Mouse (Mus musculus) heart, embryonic 12.5 days (tissue): Measurements from ENCODE around the gene Tcf7l2. TPM values are rescaled to one million over a fixed set of nuclear protein-coding genes. Genes with fewer than 3 reads are reported as not detected.
A peak's percentile ranks its signal among the peaks of the same experiment; 100 is the strongest.

ENCODE experiments used
- ATAC-seq: fragments of 200-750 bp; cut with Nextera tagmentation; 2 replicates; pipeline ENCODE4 v1.8.0; 2017; ENCODE audit warnings: moderate TSS enrichment, moderate library complexity; ENCODE audit not compliant: insufficient number of reproducible peaks, low FRiP score
- H3K27ac ChIP-seq: fragments of 300-500 bp; sonication (generic); 2 replicates; pipeline ENCODE4 v1.5.1; 2016; ENCODE audit warnings: mild to moderate bottlenecking, moderate library complexity; ENCODE audit not compliant: poor library complexity, severe bottlenecking
- H3K27me3 ChIP-seq: fragments of 300-500 bp; sonication (generic); replicated peaks from 2 replicates; pipeline ENCODE4 v1.6.1; 2016; ENCODE audit warnings: mild to moderate bottlenecking, moderate library complexity
- H3K36me3 ChIP-seq: fragments of 300-500 bp; sonication (generic); 2 replicates; pipeline ENCODE4 v1.6.1; 2016; ENCODE audit warnings: mild to moderate bottlenecking, moderate library complexity
- H3K4me1 ChIP-seq: fragments of 300-500 bp; sonication (generic); replicated peaks from 2 replicates; pipeline ENCODE4 v1.6.1; 2016; ENCODE audit warnings: mild to moderate bottlenecking
- H3K4me2 ChIP-seq: fragments of 300-500 bp; sonication (generic); 2 replicates; pipeline ENCODE4 v1.6.1; 2016; ENCODE audit warnings: mild to moderate bottlenecking, moderate library complexity
- H3K4me3 ChIP-seq: fragments of 300-500 bp; sonication (generic); 2 replicates; pipeline ENCODE4 v1.5.1; 2016; ENCODE audit warnings: mild to moderate bottlenecking
- H3K9ac ChIP-seq: fragments of 300-500 bp; sonication (generic); 2 replicates; pipeline ENCODE4 v1.6.1; 2016; ENCODE audit warnings: mild to moderate bottlenecking, moderate library complexity
- H3K9me3 ChIP-seq: fragments of 300-500 bp; sonication (generic); replicated peaks from 2 replicates; pipeline ENCODE4 v1.6.1; 2016; ENCODE audit warnings: mild to moderate bottlenecking, moderate library complexity
- WGBS: fragments of 180-500 bp; shearing (Covaris S2); methylation state at CpG from one replicate; pipeline ENCODE4 v1.1.7; 2016; 5-methylcytosine and 5-hydroxymethylcytosine counted together
- polyA plus RNA-seq: library from polyadenylated mRNA; unstranded; fragments of >200 nt; fragmentation: Nextera tagmentation; extraction: Ambion mirVana; gene quantifications from 2 replicates; pipeline ENCODE4 v1.2.1, GENCODE M21; 2016

Gene Tcf7l2
- polyA plus RNA-seq, 1 experiment from 2014 or later = 59.7 TPM

DNA sequence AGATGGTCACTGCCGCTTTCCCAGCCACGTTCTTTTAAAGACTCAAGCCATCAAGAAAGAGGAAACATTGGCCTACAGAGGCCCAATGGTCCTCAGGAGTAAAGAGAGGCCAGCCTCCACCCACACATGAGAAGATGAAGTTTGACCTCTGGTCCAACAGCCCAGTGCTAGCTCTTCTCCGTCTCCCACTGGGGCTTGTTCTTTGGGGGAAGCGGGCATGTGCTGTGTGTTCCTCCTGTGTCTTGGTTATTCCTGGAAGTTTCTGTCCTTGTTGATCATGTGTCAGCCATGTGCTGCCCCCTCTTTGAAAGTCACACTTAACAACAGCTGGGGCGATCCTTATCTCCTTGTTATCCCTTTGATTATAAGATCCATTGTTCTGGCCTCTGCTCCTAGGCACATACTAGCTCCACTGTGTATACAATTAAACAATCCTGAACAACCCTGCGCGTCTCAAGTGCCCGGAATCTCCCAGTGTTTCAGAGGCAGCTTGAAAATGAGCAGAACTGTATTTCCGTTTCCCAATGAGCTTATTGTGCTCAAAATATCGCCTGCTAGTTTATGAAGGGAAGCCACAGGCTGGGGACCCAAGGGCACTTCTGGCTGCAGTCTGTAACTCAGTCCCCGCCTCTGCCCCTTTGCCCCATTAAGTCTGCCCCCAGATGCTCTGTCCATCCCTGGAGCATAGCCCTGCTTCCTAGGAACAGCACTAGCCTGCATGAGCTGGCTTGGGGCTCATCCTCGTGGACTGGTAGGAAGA, 65.0 kb downstream of the Tcf7l2 start:
- Histone ChIP-seq H3K27ac (peak overlapping the region; percentile 25; the same call in 1 of the 2 replicates), H3K27me3 (no peaks in the 10 kb centered on the region), H3K9ac (no peak overlapping the region), H3K4me3 (no peak overlapping the region), H3K4me2 (no peak overlapping the region), H3K4me1 (peaks cover 35% of the 10 kb centered on the region), H3K36me3 (0 out of 2 replicates have a peak, but pooled peaks cover 3% of the 10 kb centered on the region), H3K9me3 (no peaks in the 10 kb centered on the region)
- ATAC-seq = no peak
- WGBS = 47% methylated on average over 12 of the region's 12 CpGs

DNA sequence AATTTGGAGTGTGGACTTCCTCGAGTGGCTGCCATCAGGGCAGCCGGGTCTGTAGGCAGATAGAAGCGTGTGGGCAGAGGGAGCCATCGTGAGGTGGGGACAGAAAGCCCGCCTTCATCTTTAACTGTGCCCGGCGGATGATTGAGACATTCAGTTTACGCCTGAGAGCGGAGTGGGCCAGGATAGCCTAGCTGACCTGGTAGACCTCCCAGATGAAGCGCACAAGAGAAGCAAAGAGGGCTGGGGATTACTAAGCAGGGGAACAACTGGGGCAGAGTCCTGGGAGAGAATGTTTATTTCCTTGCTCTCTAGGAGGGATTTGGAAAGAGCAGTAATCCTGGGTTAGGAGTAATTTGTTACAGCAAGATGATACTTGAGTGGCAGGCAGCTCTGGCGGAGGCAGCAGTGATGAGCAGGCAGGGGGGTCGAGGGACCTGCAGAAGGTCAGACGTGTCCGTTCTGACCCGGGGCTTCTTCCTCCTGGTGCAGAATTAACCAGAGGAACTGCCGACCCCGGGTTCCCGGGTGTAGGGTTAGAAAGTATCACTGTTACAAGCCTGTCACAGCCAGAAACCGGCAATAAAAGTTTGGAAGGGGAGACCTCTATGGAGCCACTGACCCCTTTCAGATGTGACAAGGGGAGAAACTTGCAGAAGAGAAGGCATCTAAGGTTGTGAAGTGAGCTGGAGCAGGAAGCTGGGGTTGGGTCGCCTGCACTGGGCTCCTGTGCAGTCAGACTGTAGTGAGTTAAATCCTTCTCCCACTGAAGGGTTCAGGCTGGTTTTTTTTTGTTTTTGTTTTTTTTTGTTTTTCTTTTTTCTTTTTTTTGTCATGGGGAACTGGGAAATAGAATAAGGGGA, 65.8 kb downstream of the Tcf7l2 start:
- Histone ChIP-seq H3K4me2 (no peak overlapping the region), H3K27me3 (no peaks in the 10 kb centered on the region), H3K4me1 (peaks cover 27% of the 10 kb centered on the region), H3K9me3 (no peaks in the 10 kb centered on the region), H3K4me3 (no peak overlapping the region), H3K27ac (peak overlapping the region; percentile 25; the same call in 1 of the 2 replicates), H3K36me3 (0 out of 2 replicates have a peak, but pooled peaks cover 3% of the 10 kb centered on the region), H3K9ac (no peak overlapping the region)
- 43% methylated on average over 20 of the region's 20 CpGs for WGBS
- no peak for ATAC-seq

DNA sequence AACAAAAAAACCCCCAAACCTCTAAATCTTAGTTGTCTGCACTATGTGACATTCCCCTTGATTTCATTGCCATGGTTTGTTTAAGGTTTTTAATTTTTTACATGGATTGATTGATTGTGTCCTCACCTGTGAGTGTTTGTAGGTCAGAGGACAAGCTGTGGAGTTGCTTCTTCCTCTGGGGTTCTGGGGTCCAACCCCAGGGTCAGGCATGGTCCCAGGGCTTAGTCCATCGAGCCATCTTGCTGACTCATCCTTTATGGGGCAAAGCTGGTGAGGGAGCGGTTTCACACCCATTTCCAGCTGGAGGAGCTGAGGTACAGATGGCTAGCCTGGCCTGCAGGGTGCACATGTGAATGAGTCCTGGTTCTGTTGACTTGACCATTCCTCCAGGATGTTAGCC, 66.7 kb downstream of the Tcf7l2 start:
- no peaks in the 10 kb centered on the region for H3K9me3 ChIP-seq
- H3K27ac ChIP-seq = no peak overlapping the region
- ATAC-seq = no peak
- no peak overlapping the region for H3K9ac ChIP-seq
- H3K4me2 ChIP-seq = no peak overlapping the region
- H3K36me3 ChIP-seq = 0 out of 2 replicates have a peak, but pooled peaks cover 3% of the 10 kb centered on the region
- no peaks in the 10 kb centered on the region for H3K27me3 ChIP-seq
- H3K4me3 ChIP-seq = no peak overlapping the region
- peaks cover 25% of the 10 kb centered on the region for H3K4me1 ChIP-seq
- WGBS = 76% methylated on average over 2 of the region's 2 CpGs

DNA sequence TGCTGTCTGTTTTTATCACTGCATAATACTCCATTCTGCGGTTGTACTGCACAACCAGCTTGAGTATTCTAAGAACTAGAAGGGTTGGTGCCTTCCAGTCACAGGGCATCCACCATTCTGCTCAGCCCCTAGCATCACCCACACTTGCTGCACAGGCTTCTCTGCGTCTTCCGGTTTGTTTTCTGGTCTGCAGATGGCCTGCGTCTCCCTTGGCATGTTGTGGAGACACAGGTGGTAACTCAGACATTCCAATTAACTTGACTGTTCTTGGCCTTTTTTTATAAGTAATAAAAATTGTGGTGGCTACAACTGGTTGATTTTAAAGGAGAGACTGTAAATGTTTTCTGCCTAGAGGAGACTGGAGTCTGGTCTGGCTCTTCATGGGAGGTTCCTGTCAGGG, 67.9 kb downstream of the Tcf7l2 start:
- peaks cover 36% of the 10 kb centered on the region for H3K4me1 ChIP-seq
- ATAC-seq = no peak
- no peaks in the 10 kb centered on the region for H3K27me3 ChIP-seq
- H3K4me3 ChIP-seq = no peak overlapping the region
- no peak overlapping the region for H3K27ac ChIP-seq
- no peaks in the 10 kb centered on the region for H3K9me3 ChIP-seq
- H3K36me3 ChIP-seq = 0 out of 2 replicates have a peak, but pooled peaks cover 3% of the 10 kb centered on the region
- H3K4me2 ChIP-seq = no peak overlapping the region
- no peak overlapping the region for H3K9ac ChIP-seq
- WGBS = 92% methylated on average over 4 of the region's 4 CpGs

DNA sequence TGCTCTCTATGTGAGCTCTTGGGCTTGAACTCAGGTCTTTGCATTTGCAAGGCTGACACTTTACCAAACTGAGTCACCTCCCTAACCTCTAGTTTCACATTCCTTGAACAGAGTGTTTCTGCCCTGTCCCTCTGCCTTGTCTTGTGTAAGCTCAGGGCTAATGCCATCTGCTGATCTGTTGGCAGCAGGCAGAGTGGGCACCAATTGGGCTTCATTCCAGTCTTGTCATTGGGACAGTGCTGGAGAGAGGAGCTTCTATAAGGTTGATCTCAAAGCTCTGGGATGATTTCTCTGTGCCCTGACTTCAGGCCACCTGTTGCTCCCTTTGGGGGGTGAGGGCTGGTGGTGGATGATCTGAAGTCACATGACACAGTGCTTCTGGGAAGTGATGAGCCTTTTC, 70.6 kb downstream of the Tcf7l2 start:
- no peak for ATAC-seq
- no peak overlapping the region for H3K4me2 ChIP-seq
- peaks cover 38% of the 10 kb centered on the region for H3K4me1 ChIP-seq
- H3K36me3 ChIP-seq = no peaks in the 10 kb centered on the region
- no peak overlapping the region for H3K9ac ChIP-seq
- H3K27ac ChIP-seq = no peak overlapping the region
- H3K9me3 ChIP-seq = no peaks in the 10 kb centered on the region
- H3K27me3 ChIP-seq = no peaks in the 10 kb centered on the region
- no peak overlapping the region for H3K4me3 ChIP-seq

DNA sequence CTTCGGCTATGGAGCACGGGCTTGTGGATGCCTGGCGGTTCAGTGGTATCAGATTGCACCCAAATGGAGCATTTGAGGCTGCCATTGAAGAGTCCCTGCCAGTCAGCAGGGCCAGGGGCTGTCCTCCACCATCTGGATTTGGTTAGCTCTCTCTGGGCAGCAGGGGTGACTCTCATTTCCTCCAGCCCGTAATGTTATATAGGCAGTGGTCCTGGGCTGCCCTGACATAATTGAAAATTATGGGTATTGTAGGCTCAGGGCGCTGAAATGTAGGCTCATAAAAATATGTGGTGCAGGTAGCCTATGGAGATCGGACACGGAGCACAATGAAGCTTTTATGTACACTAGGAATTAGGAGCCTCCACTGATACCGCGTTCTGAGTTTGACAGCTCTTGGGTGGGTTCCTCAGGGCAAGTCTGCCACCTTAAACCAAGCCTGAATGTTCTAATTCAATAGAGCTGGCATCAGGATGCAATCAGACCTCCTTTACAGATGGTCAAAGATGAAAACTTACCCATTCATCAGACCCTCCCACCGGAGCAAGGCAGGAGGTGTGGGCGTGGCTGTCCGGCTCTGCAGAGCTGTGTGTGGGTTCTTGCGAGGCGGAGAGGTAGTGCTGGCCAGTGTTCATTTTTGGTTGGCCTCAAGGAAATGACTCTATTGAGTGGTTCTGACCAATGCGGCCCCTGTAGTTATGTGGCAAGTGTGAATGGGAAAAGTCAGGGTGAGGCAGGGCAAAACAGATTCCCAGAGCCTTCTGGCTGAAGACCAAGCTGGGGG, 73.6 kb downstream of the Tcf7l2 start:
- Histone ChIP-seq H3K4me1 (peaks cover 33% of the 10 kb centered on the region), H3K4me3 (no peak overlapping the region), H3K9ac (no peak overlapping the region), H3K27ac (no peak overlapping the region), H3K4me2 (no peak overlapping the region), H3K9me3 (no peaks in the 10 kb centered on the region), H3K36me3 (peaks cover 14% of the 10 kb centered on the region), H3K27me3 (no peaks in the 10 kb centered on the region)
- 64% methylated on average over 15 of the region's 15 CpGs for WGBS
- no peak for ATAC-seq

DNA sequence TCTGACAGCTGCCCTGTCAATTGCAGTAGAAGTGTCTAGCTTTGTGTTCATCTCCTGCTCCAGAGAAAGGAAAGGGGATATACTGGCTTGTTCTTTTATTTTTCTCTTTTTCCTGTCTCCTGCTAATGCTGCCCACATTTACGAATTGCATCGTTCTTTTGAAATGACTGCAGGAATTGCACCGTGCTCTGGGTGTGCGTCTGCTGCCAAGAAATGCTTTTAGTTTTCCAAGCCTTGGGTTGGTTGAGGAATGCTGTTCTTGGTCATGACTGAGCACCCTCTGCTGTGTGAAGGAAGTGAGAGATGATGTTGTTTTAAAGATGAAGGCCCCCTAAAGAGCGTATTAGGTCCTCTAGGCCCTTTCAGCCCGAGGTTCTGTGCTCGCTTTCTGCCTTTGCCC, 75.4 kb downstream of the Tcf7l2 start:
- no peak overlapping the region for H3K4me2 ChIP-seq
- no peaks in the 10 kb centered on the region for H3K9me3 ChIP-seq
- WGBS = 80% methylated on average over 7 of the region's 7 CpGs
- no peak overlapping the region for H3K9ac ChIP-seq
- H3K27ac ChIP-seq = no peak overlapping the region
- no peaks in the 10 kb centered on the region for H3K27me3 ChIP-seq
- ATAC-seq = no peak
- H3K4me1 ChIP-seq = peaks cover 30% of the 10 kb centered on the region
- no peak overlapping the region for H3K4me3 ChIP-seq
- H3K36me3 ChIP-seq = peaks cover 27% of the 10 kb centered on the region

DNA sequence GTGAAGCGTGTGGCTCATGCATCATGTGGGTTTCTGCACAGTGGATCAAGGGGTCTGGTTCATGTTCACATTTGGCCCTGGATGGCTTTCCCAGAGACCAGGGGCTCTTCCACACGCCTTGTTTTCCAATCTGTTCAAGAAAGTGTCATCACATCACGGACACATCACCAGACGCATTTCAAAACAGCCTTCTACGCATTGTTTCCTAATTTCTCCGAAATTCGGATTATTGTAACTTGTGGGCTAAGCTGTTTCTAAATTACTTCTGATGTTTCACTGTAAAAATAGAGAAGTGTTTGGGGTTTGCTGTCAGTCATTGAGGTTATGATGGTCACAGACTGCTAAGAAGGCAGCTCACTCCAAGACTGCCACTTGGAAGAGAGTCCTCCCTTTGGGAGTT, 78.6 kb downstream of the Tcf7l2 start:
- WGBS = 88% methylated on average over 7 of the region's 7 CpGs
- Histone ChIP-seq H3K27me3 (no peaks in the 10 kb centered on the region), H3K9me3 (no peaks in the 10 kb centered on the region), H3K9ac (no peak overlapping the region), H3K36me3 (peaks cover 27% of the 10 kb centered on the region), H3K4me3 (no peak overlapping the region), H3K4me1 (peaks cover 24% of the 10 kb centered on the region), H3K27ac (no peak overlapping the region), H3K4me2 (no peak overlapping the region)
- no peak for ATAC-seq

DNA sequence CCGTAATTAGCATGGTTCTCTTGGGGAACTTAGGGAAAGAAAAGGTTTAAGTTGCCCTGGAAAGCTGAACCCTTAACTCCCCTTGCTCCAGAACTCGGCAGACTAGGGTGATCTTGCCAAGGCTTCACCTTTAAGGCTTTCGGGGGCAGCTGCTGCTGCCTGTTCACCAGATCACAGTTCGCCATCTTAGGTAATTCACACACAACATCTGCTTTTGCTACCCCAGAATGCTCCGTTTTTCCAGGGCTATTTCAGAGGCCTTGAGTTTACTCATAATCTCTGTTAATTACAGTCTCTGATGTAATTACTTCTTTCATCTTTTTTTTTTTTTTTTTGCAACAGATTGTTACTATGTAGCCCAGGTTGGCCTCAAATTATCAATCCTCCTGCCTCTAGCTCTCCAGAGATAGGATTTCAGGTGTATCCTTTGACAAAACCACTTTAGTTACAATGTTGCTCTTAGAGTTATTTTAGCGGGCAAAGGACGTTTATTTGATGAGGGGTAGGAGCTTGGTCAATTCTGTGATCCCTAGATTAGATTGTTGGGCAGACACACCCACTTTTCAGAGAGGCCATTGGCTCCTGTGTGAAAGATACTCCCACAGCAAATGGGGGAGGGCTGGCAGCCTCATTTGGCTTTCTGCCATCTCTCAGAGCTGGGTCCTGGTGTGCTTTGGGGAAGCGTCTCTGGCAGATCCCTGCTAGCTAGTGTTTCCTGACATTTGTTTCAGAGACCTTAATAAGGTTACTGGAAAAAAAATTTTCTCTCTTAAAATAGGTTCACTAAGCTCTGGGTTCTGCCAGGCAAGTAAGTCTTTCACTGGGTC, 83.6 kb downstream of the Tcf7l2 start:
- no peaks in the 10 kb centered on the region for H3K9me3 ChIP-seq
- H3K4me1 ChIP-seq = peaks cover 61% of the 10 kb centered on the region
- peaks cover 14% of the 10 kb centered on the region for H3K36me3 ChIP-seq
- no peak for ATAC-seq
- H3K27ac ChIP-seq = peak overlapping the region; percentile 60
- no peak overlapping the region for H3K4me2 ChIP-seq
- WGBS = 60% methylated on average over 8 of the region's 8 CpGs
- H3K9ac ChIP-seq = no peak overlapping the region
- H3K27me3 ChIP-seq = no peaks in the 10 kb centered on the region
- no peak overlapping the region for H3K4me3 ChIP-seq

DNA sequence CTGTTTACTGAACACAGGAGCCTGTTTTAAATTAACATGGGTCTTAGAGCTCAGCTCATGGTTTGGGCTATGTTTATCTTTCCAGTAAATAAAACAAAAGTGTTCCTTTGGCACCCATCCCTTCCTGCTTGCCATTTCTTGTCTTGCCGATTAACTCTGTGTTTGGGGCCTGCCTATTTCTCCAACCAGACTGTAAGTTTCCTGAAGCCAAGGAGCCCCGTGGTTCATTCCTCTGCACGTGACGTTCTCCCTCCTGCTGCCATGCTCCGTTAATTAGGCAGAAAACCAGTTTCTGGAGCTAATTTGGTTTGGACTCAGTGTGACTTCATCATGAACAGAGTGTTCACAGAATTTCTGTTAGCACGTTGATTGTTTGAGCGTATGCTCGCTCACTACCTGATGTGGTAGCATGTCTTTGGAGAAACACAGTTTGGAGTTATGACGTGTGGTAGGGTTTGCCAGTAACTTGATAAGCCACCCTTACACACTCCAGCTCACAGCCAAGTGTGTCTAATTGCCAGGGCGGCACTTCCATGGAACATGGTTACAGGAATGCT, 84.4 kb downstream of the Tcf7l2 start:
- H3K27ac ChIP-seq = peak overlapping the region; percentile 60
- no peak overlapping the region for H3K9ac ChIP-seq
- 74% methylated on average over 10 of the region's 10 CpGs for WGBS
- ATAC-seq = no peak
- H3K27me3 ChIP-seq = no peaks in the 10 kb centered on the region
- no peaks in the 10 kb centered on the region for H3K9me3 ChIP-seq
- no peak overlapping the region for H3K4me2 ChIP-seq
- no peak overlapping the region for H3K4me3 ChIP-seq
- peaks cover 69% of the 10 kb centered on the region for H3K4me1 ChIP-seq
- peaks cover 5% of the 10 kb centered on the region for H3K36me3 ChIP-seq
